Mouse (Mus musculus): ENCODE measurements around the gene Dld.
A peak's percentile ranks its signal among the peaks of the same experiment; 100 is the strongest.

The Dld gene

DNA sequence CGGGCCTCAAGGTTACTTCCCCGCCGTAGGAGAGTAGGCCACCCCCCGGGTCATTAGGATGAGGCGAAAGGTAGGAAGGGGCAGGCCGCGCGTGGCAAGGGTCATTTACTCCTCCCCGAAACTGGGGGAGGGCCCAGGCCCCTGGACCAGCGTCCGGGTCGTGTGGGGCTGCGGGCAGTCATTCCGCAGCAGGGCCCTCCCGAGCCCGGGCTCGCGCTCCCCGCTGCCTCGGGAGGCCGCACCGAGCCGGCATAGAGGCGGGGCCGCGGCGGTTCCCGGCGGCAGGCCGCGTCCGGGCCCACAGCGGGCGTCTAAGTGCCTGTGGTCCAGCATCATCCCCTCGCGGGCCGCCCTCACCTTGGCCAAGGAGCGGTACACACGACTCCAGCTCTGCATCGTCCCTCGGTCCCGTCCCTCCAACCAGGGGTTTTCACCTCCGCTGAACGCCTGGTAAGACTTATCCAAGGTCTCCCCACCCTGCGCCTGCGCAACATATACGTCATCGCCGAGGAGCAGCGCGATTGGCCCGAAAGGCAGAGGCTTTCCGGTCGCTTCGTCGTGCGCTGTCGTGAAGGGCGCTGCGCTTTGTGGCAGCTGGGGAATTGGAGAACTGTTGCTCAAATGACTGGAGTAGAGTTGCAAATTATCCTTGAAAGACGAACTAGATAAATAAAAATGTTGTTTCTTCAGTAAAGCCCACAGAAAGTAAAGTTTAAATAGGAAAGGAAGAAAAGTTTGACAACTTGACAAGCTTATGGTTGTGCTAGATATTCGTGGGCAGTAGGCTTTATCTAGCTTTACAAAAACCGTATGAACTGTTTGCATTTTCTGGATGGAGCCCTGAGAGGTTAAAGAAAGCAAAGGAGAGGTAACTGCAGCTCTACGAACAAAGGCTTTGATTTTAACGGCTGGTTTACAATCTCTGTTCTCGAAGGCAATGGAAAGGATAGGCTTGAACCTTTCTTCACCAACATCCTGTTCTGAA lies at the start of gene Dld:
Gene Dld, minus strand, starts transcription at position 510 of the 985 bp plus-strand sequence.
- peak; percentile 100 for ATAC-seq (ENCODE audit: insufficient number of reproducible peaks, low FRiP score, low TSS enrichment)

DNA sequence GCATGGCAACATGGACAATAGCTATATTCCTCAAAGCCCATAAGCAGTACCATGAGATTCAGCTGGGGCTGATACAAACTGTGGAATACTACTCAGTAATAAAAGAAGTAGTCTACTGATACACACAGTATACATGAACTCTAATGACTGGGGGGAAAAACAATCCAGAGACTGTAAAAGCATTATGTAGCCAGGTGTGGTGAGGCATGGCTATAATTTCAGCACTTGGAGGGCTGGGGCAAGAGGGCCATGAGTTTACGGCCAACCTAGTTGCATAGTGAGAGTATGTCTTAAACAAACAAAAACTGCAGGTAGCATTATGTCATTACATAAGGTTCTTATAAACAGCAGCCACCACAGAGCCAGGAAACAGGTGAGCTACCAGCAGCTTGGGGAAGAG lies 49.6 kb upstream of the Dld start:
- ATAC-seq (ENCODE audit: insufficient number of reproducible peaks, low FRiP score, low TSS enrichment) = no peak

DNA sequence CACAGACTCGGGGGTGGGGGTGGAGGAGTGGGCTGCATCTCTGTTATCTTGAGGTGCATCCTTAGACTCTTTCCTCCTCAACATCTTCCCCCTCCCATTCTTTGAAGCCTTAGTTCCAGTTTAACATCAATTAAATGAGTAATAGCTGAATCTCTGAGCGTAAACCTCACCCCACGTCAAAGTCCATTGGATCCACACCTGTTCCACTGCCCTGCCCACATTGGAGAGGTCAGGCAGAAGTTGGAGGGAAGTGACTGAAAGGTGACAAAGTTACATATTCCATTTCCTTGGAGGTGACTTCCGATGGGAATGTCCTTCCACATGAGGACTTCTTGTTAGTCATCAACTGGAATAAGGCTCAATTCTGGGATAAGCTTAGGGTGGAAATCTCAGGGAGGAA lies 46.5 kb upstream of the Dld start:
- no peak for ATAC-seq (ENCODE audit: insufficient number of reproducible peaks, low FRiP score, low TSS enrichment)

DNA sequence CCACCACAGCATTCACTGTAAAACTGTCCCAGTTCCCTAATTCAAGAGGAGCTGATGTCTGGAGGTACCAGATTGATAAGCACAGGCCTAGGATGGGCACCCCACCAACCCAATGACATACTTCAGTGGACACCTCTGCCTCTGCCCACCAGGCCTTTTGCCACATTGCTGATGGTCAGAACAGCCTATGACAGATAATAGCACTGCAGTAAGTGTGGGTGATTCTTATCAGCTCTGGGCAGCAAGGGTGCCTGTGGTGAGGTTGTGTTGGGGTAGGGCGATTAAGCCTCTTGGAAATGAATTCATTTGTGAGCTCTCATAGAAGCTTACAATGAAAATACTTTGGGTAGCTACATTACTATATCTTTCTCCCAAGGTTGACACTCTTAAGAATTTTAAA lies 44.6 kb upstream of the Dld start:
- no peak for ATAC-seq (ENCODE audit: insufficient number of reproducible peaks, low FRiP score, low TSS enrichment)

DNA sequence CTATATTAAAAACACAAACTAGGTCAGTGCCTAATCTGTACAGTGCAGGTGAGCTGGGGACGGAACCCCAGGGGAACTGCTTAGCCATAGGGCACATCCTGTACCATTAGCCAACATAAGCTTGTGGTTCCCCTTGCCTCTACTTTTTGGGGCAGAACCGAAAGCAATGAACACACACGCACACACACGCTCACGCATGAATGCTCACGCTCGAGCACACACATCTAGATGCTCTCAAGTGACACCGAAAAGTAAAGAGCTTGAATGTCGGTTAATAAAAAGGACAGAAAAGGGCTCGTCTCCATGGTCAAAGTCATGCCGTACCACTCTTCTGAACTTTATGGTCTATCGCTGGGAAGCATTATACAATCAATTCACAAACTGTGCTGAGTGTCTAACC lies 40.4 kb upstream of the Dld start:
- no peak for ATAC-seq (ENCODE audit: insufficient number of reproducible peaks, low FRiP score, low TSS enrichment)

DNA sequence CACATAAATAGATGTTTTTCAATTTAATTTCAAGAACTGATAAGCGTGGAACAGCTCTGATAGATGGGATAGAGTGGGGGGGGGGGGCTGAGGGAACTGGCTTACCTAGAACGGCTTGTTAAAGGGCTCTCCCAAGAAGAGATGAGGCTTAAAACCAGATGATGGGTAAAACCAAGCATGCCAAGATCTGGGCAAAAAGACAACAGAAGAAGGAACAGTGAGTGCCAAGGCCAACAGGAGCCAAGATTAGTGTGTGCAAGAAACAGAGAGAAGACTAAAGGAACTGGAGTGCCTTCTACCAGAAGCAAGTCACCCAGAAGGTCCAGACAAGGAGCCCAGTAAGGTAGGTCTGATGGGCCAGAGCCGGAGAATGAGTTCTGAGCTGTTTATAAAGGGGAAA lies 39.3 kb upstream of the Dld start, which contains the start of gene Slc26a3:
Gene Slc26a3, plus strand, starts transcription at position 301 of the 400 bp plus-strand sequence.
- no peak for ATAC-seq (ENCODE audit: insufficient number of reproducible peaks, low FRiP score, low TSS enrichment)

DNA sequence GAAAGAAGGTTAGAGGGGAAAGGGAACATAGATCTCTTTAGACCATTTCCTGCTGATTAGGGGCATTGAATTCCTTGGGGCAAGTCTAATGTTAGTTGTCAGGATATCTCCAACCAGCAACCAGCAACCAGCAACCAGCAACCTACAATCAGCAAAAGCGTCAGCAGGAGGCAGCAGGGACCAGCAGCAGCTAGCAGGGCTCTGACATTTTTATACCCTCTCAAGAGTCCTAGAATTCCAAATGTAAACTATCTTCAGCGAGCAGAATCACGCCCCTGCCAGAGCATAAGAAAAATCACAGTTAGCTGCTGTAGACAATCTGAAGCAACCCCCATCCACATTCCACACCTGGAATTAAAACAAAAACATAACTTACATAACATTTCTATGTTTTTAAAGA lies 36.0 kb upstream of the Dld start:
- ATAC-seq (ENCODE audit: insufficient number of reproducible peaks, low FRiP score, low TSS enrichment) = no peak

DNA sequence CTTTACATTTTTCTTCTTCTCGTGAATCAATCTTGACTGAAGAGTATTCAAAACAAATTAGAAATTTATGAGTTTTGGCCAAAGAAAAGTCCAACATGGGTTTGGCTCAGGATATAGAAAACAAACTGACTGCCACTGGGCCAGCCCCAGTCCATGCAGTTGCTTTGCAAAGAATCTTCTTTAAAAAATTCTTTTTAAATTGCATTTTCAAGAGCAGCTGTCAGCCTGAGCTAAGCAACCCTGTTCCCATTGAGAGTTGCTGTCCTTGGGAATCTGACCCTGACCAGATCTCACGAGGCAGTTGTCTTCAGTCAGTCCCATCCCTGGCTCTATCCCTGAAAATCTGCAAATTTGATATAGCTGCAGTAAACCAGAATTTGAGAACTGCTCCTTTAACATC lies 31.2 kb upstream of the Dld start:
- no peak for ATAC-seq (ENCODE audit: insufficient number of reproducible peaks, low FRiP score, low TSS enrichment)

DNA sequence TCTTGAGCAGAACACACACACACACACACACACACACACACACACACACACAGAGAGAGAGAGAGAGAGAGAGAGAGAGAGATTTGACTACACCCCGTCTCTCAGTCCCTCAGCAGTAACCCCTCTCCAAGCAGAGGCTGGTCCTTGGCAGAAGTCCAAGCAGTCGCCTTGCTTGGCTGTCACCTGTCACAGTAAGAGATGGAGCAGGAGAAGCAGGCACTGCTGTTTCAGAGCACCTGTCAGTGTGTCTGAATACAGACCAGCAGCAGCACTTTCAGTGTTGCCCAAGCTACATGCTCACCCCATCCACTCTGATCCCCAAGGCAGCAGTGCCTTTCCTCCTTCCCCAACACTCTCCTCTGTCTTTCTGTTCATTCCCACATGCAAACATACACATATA lies 29.6 kb upstream of the Dld start:
- ATAC-seq (ENCODE audit: insufficient number of reproducible peaks, low FRiP score, low TSS enrichment) = no peak

DNA sequence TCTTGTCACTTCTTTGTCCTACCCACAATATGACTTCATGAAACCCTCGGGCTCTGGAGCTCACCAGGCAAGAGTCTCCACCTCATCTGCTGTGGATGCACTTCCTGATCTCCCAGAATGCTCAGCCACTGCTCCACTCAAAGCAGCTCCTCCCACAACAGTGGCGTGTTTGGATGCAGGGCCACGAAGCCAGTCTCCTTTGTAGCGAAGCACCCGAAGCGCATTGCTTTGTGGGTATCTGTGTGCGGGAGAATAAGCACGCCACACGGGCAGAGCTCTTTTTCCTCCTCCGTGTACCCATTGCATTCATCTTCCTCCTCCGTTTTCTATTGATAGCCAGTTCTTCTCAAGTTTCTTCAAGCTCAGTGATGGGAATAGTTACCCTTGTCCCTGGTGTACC lies 26.0 kb upstream of the Dld start:
- no peak; the same call in 1 of the 2 replicates for ATAC-seq (ENCODE audit: insufficient number of reproducible peaks, low FRiP score, low TSS enrichment)

DNA sequence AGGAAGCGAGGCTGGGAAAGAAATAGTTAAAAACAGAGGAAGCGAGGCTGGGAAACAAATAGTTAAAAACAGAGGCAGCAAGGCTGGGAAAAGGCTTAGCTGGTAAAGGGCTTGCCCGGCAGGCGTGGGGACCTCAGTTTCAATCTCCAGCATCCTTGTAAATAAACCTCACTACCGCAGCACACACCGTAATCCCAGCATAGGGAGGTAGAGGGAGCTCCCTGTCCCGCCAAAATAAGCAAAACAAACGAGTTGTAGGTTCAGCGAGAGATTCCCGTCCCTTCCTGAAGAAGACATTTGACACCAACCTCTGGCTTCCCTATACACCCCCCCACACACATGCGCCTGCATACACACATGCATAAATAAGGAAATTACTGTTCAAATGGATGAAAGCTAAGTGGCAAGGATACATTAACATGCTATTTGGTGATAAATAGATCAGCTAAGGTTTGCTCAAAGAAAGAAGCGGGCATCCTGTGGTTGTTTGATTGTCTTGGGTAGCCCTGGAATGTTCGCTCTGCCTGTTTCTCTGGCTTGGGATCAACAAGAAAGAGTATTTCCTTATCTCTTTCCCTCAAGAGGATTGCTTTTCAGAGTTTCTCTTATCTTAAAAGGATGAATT lies 25.2 kb upstream of the Dld start:
- ATAC-seq (ENCODE audit: insufficient number of reproducible peaks, low FRiP score, low TSS enrichment) = peak; percentile 60; the same call in 1 of the 2 replicates

DNA sequence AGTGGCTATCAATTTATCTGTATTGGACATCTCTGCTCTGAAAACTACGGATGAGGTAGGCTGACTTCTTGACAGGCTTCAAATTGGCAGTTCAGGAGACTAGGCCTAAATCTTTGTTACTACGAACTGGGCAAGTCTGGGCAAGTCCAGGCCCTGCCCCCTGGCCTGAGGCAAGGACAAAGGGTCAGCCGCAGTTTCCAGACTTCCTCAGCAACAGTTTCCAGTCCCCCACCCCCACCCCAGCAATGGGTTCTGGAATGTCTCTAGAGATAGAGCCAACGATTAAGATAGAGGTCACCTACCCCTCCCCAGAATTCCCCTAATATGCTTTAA lies 24.0 kb upstream of the Dld start:
- no peak for ATAC-seq (ENCODE audit: insufficient number of reproducible peaks, low FRiP score, low TSS enrichment)

DNA sequence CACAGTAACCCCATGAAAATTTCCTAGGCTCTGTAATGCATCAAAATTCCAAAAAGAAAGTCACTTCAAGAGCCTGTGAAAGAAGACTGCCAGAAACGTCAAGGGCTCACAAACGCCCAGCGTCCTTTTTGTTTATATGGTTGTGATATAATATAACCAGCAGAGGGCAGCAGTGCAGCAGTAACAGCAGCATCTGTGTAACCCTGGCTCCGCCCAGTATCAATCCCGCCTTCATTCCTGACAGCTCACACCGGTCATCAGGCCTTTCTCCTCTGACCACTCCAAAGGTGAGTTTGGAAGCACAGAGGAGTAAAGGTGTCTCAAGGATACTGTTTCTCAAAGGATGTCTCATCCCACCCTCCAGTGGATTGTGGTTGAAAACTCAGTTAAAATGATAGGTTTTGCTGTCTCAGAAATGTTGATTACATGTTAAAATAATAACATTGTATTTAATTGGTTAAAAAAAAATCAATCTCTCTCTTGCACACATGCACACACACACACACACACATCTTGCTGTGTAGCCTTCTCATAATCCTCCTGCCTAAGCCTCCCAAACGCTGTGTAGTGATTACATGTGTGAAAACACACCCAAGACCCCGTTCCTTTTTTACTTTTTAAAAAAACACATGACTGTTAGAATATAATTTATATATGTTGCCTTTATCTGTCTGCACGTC lies 23.5 kb upstream of the Dld start:
- ATAC-seq (ENCODE audit: insufficient number of reproducible peaks, low FRiP score, low TSS enrichment) = peak; percentile 77; the same call in 1 of the 2 replicates

DNA sequence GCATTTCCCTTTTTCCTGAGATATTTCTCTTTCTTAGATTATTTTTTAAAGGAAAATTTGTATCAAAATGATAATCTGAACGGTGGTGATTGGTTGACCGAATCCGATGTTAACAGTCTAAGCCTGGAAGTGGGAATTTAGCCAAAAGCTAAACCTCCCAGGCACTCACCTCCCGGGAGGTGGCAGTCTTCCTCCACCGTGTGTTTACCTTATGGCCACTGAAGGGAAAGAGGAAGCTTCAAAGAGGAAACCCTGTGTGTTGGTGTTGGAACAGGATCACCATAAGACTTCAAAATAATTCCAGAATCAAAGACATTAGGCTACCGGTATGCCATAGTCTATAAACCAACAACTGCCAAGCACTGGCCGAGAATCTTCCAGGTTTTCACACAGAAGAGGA lies 18.4 kb upstream of the Dld start:
- no peak for ATAC-seq (ENCODE audit: insufficient number of reproducible peaks, low FRiP score, low TSS enrichment)

DNA sequence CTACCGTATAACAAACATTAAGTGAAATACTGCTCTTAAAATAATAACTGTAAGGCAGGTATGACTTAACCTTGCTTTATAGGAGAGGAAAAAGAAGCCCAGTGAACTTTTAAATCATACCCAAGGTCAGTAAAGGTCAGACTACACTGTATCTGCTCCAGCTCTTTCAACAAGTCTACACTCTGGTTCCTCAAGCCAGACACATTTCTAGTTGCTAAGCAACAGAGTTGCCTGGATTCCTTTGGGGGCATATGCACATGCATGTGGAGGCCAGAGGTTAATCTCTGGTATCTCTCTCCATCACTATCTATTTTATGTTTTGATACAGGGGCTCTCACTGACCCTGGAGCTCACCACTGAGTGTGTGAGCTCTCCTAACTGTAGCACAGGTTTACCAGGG lies 17.9 kb upstream of the Dld start:
- ATAC-seq (ENCODE audit: insufficient number of reproducible peaks, low FRiP score, low TSS enrichment) = no peak

DNA sequence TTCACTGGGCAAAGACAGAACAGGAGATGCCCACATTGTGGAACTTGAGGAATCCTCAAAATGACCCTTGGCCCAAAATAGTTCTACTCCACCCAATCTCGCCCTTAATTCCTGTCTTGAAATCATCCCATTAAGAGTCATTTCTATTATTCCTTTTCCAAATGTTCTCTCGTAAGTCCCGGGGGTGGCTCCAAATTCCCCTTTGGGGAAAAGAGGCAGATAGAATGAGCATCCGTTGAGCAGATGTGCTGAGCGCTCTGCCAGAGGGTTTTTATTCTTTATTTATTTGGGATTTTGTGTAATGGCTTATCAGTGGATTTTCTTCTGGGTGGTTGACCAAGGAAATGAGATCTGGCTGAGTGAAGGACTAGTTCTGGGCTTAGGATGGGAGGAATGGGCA lies 16.5 kb upstream of the Dld start:
- ATAC-seq (ENCODE audit: insufficient number of reproducible peaks, low FRiP score, low TSS enrichment) = no peak

DNA sequence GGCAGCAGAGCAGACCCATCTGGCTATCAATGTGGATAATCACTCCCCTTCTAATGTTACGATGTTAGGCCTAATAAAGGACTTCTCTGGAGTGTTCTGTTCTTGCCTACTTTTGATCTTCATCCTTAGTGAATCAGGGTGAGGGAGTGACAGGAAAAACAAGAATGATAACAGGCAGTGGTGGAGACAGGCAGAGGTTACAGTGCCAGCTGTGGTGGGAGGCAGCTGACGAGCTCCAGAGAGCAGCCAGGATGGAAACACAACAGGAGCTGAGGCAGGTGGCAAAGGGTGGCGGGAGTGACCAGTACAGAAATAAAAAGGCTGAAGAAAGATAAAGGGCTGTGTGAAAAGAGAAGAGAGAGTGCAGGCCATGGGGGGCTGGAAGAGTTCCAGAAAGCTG lies 15.2 kb upstream of the Dld start:
- ATAC-seq (ENCODE audit: insufficient number of reproducible peaks, low FRiP score, low TSS enrichment) = no peak

DNA sequence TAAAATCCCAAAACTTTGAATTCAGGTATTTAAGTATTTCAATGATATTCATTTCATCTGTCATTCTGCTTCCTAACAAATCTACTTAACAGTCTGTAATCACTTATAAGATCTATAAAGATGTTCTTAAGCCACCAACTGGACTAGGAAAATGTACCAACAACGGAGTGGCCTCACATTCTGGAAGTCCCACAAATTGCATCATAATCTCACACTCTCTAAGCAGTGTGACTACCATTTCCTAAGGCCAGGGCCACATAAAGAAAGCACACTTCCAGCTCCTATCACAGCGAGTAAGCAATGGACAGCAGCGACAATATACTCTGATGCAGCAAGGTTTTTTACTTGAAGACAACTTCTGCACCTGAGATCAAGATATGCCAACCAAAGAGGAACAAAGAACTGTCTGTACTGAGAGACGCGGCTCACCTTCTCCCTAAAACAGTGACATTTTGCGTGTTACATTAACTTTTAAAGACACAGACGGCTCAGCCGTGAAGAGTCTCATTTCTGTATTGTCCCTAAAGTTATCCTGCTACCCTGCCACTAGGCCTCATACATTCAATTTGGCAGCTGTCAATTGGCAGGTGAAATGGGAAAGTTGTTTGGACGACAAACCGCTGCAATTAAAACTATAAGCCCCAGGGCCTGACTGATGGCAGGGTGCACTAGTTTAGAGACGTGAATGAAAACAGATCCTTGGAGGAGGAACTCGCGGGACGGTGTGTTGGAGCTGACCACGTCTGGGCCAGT lies 886 bp downstream of the Dld start:
- ATAC-seq (ENCODE audit: insufficient number of reproducible peaks, low FRiP score, low TSS enrichment) = no peak

DNA sequence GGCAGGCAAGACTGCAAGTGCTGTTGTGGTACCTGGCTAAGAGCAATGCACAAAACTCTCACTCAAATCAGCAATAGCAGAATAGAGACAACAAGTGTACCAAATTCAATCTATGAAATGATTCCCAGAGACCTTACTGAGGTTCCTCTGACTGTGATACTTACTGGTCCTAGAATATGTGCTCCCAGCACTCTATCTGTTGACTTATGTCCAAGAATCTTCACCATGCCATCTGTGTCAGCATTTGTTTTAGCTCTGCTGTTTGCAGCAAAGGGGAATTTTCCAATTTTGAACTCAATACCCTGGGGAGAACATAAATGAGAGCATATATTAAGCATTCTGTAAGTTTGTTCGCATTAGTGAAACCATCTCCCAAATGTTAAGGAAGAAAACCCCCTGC lies 18.0 kb downstream of the Dld start:
- ATAC-seq (ENCODE audit: insufficient number of reproducible peaks, low FRiP score, low TSS enrichment) = peak; percentile 89

DNA sequence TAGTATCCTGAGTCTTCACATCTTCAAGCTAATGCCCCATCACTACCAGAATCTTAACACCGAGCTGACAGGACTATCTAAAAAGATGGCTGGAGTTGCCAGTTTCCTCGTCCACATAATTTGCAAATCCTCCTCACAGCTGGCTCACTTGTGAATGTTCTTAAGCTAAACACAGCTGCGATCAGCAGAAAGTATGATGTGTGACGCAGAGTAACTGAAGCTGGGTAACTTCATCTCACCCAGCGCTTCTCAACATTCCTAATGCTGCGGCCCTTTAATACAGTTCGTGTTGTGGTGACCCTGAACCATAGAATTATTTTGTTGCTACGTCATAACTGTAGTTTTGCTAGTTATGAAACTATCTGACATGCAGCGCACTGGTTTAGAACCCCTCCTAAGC lies 24.1 kb downstream of the Dld start:
- no peak for ATAC-seq (ENCODE audit: insufficient number of reproducible peaks, low FRiP score, low TSS enrichment)
